Mouse (Mus musculus): Measurements from ENCODE around the gene Nlrp6.

DNA sequence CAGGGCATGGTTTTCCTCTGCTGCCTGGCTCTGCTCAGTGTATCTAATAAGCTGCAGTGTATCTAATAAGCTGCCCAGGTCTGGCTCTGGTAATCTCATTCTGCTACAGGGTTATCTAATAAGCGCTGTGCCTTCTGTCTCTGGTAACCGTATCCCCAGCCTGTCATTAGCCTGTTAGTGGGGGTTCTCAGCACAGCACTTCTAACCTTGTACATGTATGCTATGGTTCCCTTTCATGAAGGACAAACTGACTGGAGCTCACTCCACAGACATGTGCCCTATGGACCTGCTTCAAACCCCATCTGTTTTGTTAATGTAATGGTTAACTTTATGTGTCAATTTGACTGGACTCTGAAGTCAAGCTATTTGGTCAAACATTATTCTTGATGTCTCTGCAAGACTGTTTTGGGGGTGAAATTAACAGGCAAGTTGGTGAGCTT is 15.0 kb upstream of the Nlrp6 start:
- no peak for TF ChIP-seq EP300 (IDR thresholded peaks at IDR 0.05; ENCODE audit: low read depth)
- TF ChIP-seq CTCF (IDR thresholded peaks at IDR 0.05; ENCODE audit: low read depth) = no peak
